Mouse (Mus musculus) liver, embryonic 18 days (tissue): ENCODE results near the gene Nell1. TPM values are rescaled to one million over a fixed set of nuclear protein-coding genes. Genes with fewer than 3 reads are reported as not detected.

Source experiments
- polyA plus RNA-seq: library from polyadenylated mRNA; depleted of rRNA; stranded (reverse); fragments of >200 nt; gene quantifications from 2 replicates; pipeline ENCODE4 v1.2.3, GENCODE M21; 2012; rRNA removed

The Nell1 gene
- 0.07 TPM in 2 replicates for polyA plus RNA-seq

GRCm38 (mm10) chr7:49974841-49975440 lies at the start of gene Nell1:
TSS of gene Nell1 (plus strand) at chr7:49974864.

GRCm38 (mm10) chr7:50598890-50599289 lies 624.2 kb downstream of the Nell1 start, which contains the start of gene 4933405O20Rik:
TSS of gene 4933405O20Rik (plus strand) at chr7:50599190.

Other genes starting within 250 kb of the Nell1 start
- gene Htatip2, start 215.7 kb upstream of the Nell1 start, polyA plus RNA-seq = 24.9 and 25.5 TPM in 2 replicates
- gene Prmt3, start 196.5 kb upstream of the Nell1 start, polyA plus RNA-seq = 9.2 and 10.2 TPM in 2 replicates
- gene Slc6a5, start 64.7 kb upstream of the Nell1 start, polyA plus RNA-seq = not detected in 2 replicates